Comparison of ENCODE assay signal across 8 mouse cellular contexts in the genomic region with DNA sequence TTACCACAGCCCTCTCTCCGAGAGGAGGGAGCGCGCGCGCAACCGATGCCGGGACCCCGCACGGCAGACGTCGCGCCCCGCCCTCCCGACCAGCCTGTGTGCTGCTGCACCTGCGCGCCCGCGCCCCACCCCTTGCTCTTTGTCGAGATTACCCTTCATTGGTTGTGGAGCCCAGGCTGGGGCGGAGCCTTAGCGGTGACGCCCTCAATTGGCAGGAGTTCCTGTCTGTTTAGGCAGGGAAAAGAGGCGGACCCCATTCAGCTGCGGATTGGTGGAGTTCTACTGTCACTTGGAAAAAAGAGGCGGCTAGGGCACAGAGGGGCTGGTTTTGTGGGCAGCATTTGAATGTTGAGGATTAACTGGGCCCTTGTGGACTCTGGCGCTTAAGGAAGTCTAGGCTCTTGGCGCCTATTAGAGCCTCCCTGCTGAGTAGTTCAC. TPM values are rescaled to one million over a fixed set of nuclear protein-coding genes. Genes with fewer than 3 reads are reported as not detected.
DNase-seq lines count a peak whose midpoint lies in the region; ATAC-seq and TF ChIP-seq lines count a peak whose summit lies in the region.

No protein-coding gene starts in this region.

- no peaks in the 10 kb centered on the region for H3K27me3 ChIP-seq in embryonic facial prominence, embryonic 15.5 days
- H3K27me3 ChIP-seq in limb, embryonic 14.5 days (ENCODE audit: control insufficient read depth, insufficient read depth, low read length) = no peaks in the 10 kb centered on the region
- H3K27me3 ChIP-seq in midbrain, postnatal 0 days (ENCODE audit: insufficient read depth, low read length) = no peaks in the 10 kb centered on the region

- peak; percentile 100 for ATAC-seq in embryonic facial prominence, embryonic 15.5 days (ENCODE audit: insufficient number of reproducible peaks, low FRiP score, low TSS enrichment, low read depth)
- ATAC-seq in limb, embryonic 14.5 days (ENCODE audit: low FRiP score, low read depth) = peak; percentile 99
- ATAC-seq in midbrain, postnatal 0 days (ENCODE audit: low FRiP score) = peak; percentile 100

- peak overlapping the region; percentile 39 for H3K4me2 ChIP-seq in embryonic facial prominence, embryonic 15.5 days (replicated peaks)
- H3K4me2 ChIP-seq in limb, embryonic 14.5 days (replicated peaks; ENCODE audit: low read depth, low read length, severe bottlenecking) = peak overlapping the region; percentile 43
- H3K4me2 ChIP-seq in midbrain, postnatal 0 days (ENCODE audit: low read depth, low read length, poor library complexity, severe bottlenecking) = peak overlapping the region; percentile 43

- no peak; the same call in 1 of the 2 replicates for TF ChIP-seq POLR2A in bone marrow, adult 2 months (IDR thresholded peaks at IDR 0.05; ENCODE audit: borderline replicate concordance, control insufficient read depth, low read depth, low read length)
- no peak for TF ChIP-seq POLR2A in limb, embryonic 14.5 days (IDR thresholded peaks at IDR 0.05; ENCODE audit: borderline replicate concordance, extremely low read depth, insufficient read depth, insufficient read length)

- peak; percentile 98 for DNase-seq in 416B (ENCODE audit: low read depth)
- peak; percentile 97 for DNase-seq in heart, adult 8-10 months (ENCODE audit: low spot score)
- DNase-seq in kidney, adult 9 months = peak; percentile 99
- DNase-seq in limb, embryonic 14.5 days (ENCODE audit: low spot score) = peak; percentile 95
- DNase-seq in midbrain, postnatal 0 days (ENCODE audit: low spot score) = peak; percentile 98
- peak; percentile 88 to 91 for DNase-seq in spleen, postnatal 14 days (ENCODE audit: low spot score in 2 of 2)

- peak overlapping the region; percentile 53; the same call in 1 of the 2 replicates for H3K9ac ChIP-seq in embryonic facial prominence, embryonic 15.5 days
- peak overlapping the region; percentile 80 for H3K9ac ChIP-seq in limb, embryonic 14.5 days (ENCODE audit: low read depth, low read length, severe bottlenecking)
- H3K9ac ChIP-seq in midbrain, postnatal 0 days (replicated peaks; ENCODE audit: low read length, poor library complexity, severe bottlenecking) = peak overlapping the region; percentile 79

- H3K36me3 ChIP-seq in embryonic facial prominence, embryonic 15.5 days = no peaks in the 10 kb centered on the region
- no peaks in the 10 kb centered on the region for H3K36me3 ChIP-seq in limb, embryonic 14.5 days (ENCODE audit: control insufficient read depth, insufficient read depth, low read length)
- H3K36me3 ChIP-seq in midbrain, postnatal 0 days (ENCODE audit: insufficient read depth, low read length) = no peaks in the 10 kb centered on the region

- 17% methylated on average over 19 of the region's 27 CpGs for WGBS in bone marrow, adult 2 months
- WGBS in embryonic facial prominence, embryonic 15.5 days = 5% methylated on average over 26 of the region's 27 CpGs
- 15% methylated on average over 7 of the region's 27 CpGs for WGBS in limb, embryonic 14.5 days
- WGBS in midbrain, postnatal 0 days = 23% methylated on average over 15 of the region's 27 CpGs

- no peaks in the 10 kb centered on the region for H3K9me3 ChIP-seq in embryonic facial prominence, embryonic 15.5 days (replicated peaks)
- H3K9me3 ChIP-seq in limb, embryonic 14.5 days (ENCODE audit: control insufficient read depth, low read length) = no peaks in the 10 kb centered on the region
- no peaks in the 10 kb centered on the region for H3K9me3 ChIP-seq in midbrain, postnatal 0 days (ENCODE audit: low read length)

- no peaks in the 10 kb centered on the region for H3K4me1 ChIP-seq in bone marrow, adult 2 months (ENCODE audit: control insufficient read depth, insufficient read depth, low read length)
- H3K4me1 ChIP-seq in embryonic facial prominence, embryonic 15.5 days = no peaks in the 10 kb centered on the region; the same call in 1 of the 2 replicates
- H3K4me1 ChIP-seq in limb, embryonic 14.5 days (ENCODE audit: control insufficient read depth, insufficient read depth, low read length) = no peaks in the 10 kb centered on the region
- no peaks in the 10 kb centered on the region for H3K4me1 ChIP-seq in midbrain, postnatal 0 days (ENCODE audit: insufficient read depth, low read length)

- H3K27ac ChIP-seq in bone marrow, adult 2 months (ENCODE audit: control insufficient read depth, insufficient read depth, low read depth, low read length, poor library complexity) = peak overlapping the region; percentile 95
- peak overlapping the region; percentile 93 for H3K27ac ChIP-seq in embryonic facial prominence, embryonic 15.5 days (replicated peaks)
- peak overlapping the region; percentile 91 for H3K27ac ChIP-seq in limb, embryonic 14.5 days (replicated peaks; ENCODE audit: low read depth, low read length)
- H3K27ac ChIP-seq in midbrain, postnatal 0 days (ENCODE audit: low read depth, low read length) = peak overlapping the region; percentile 90

- TF ChIP-seq CTCF in bone marrow, adult 2 months (IDR thresholded peaks at IDR 0.05; ENCODE audit: control insufficient read depth, insufficient read depth, low read length) = no peak
- no peak for TF ChIP-seq CTCF in midbrain, postnatal 0 days (IDR thresholded peaks at IDR 0.05)

- peak overlapping the region; percentile 98 for H3K4me3 ChIP-seq in bone marrow, adult 2 months (replicated peaks; ENCODE audit: control insufficient read depth, low read depth, low read length)
- H3K4me3 ChIP-seq in embryonic facial prominence, embryonic 15.5 days (replicated peaks) = peak overlapping the region; percentile 58
- peak overlapping the region; percentile 57 for H3K4me3 ChIP-seq in limb, embryonic 14.5 days (replicated peaks; ENCODE audit: low read length)
- H3K4me3 ChIP-seq in midbrain, postnatal 0 days (ENCODE audit: low read depth, low read length) = peak overlapping the region; percentile 48

RNA-seq across cellular contexts. Expression of a gene that starts 41.6 kb away (rescaled TPM):
- not detected in 2 replicates for polyA plus RNA-seq in bone marrow, adult 2 months (2011; ENCODE audit: insufficient read depth, insufficient read length, low replicate concordance, missing spikeins)
- polyA plus RNA-seq in embryonic facial prominence, embryonic 15.5 days (2015; fragmentation: Nextera tagmentation; extraction: Ambion mirVana) = not detected in 2 replicates
- not detected for total RNA-seq in heart, adult 8-10 months (2022)
- not detected in 2 replicates for polyA plus RNA-seq in limb, embryonic 14.5 days (2012; rRNA removed)
- polyA plus RNA-seq in limb, embryonic 14.5 days (2014; fragmentation: Nextera tagmentation; extraction: Ambion mirVana) = not detected in 2 replicates
- not detected in 2 replicates for total RNA-seq in midbrain, postnatal 0 days (2014; rRNA removed)
- polyA plus RNA-seq in midbrain, postnatal 0 days (2015; fragmentation: Nextera tagmentation; extraction: Ambion mirVana) = not detected in 2 replicates

RNA-seq across cellular contexts. Expression of a gene that starts 49.5 kb away (rescaled TPM):
- polyA plus RNA-seq in bone marrow, adult 2 months (2011; ENCODE audit: insufficient read depth, insufficient read length, low replicate concordance, missing spikeins) = 13.2 and 15.1 TPM in 2 replicates
- polyA plus RNA-seq in embryonic facial prominence, embryonic 15.5 days (2015; fragmentation: Nextera tagmentation; extraction: Ambion mirVana) = 11.9 and 12.1 TPM in 2 replicates
- 10 to 100 TPM; 25.3 to 36.9 (median 31.0) TPM for total RNA-seq in heart, adult 8-10 months (2022)
- polyA plus RNA-seq in limb, embryonic 14.5 days (2012; rRNA removed) = 12.3 and 13.0 TPM in 2 replicates
- 9.0 and 11.1 TPM in 2 replicates for polyA plus RNA-seq in limb, embryonic 14.5 days (2014; fragmentation: Nextera tagmentation; extraction: Ambion mirVana)
- total RNA-seq in midbrain, postnatal 0 days (2014; rRNA removed) = 84.7 and 100 TPM in 2 replicates
- 10.6 and 12.3 TPM in 2 replicates for polyA plus RNA-seq in midbrain, postnatal 0 days (2015; fragmentation: Nextera tagmentation; extraction: Ambion mirVana)

Comparison
In these comparisons a context has a peak if more than half of its experiments do, and no peak if none do; other contexts are left out.
1. Peak in every context shown above with its lines: DNase-seq, ATAC-seq, H3K4me3 ChIP-seq and H3K27ac ChIP-seq.
2. H3K4me3 ChIP-seq: peak in every context shown above with its lines; median percentile 98 in bone marrow, adult 2 months; 58 in embryonic facial prominence, embryonic 15.5 days; 57 in limb, embryonic 14.5 days; 48 in midbrain, postnatal 0 days.